Mouse (Mus musculus) CD4-positive, CD25-positive, alpha-beta regulatory T cell, adult 2 months (primary cell): ENCODE measurements around the gene Slc22a12.

Source experiments
- DNase-seq: peaks from one replicate; pipeline ENCODE4 v3.0.0-alpha.2; 2012; ENCODE audit warnings: low read depth, low spot score

Gene Slc22a12

DNA sequence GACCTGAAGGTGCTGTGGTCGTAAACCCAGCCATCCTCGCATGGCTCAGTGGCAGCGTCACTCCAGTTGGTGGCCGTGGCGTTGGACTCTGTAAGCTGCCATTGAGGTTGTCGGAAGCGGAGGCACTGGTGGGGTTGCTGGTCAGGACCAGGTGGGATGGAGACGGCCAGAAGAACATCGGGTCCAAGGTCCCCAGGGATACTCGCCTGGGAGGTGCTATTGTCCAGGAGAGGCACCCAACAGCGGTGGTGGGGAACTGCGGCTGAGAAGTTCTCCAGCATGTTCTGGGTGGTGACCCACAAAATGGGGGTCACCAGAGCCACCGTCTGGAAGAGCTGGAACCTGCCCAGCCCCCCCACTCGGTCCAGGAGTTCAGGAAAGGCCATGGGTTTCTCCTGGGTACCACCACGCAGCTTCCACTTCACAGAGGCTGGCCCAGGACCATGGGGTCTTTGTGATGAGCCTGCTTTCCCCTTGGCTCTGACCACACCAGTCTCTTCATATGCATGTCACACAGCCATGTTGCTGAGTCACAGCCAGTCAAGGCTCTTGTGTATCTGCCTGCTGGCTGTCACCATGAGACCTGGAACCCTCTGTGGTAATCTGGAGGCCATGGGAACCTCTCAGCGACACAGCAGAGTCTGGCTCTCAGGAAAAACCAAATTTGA, at the start of gene Slc22a12:
Slc22a12 (minus strand) TSS at position 666 of the 668 bp plus-strand sequence.
- DNase-seq, result no peak

DNA sequence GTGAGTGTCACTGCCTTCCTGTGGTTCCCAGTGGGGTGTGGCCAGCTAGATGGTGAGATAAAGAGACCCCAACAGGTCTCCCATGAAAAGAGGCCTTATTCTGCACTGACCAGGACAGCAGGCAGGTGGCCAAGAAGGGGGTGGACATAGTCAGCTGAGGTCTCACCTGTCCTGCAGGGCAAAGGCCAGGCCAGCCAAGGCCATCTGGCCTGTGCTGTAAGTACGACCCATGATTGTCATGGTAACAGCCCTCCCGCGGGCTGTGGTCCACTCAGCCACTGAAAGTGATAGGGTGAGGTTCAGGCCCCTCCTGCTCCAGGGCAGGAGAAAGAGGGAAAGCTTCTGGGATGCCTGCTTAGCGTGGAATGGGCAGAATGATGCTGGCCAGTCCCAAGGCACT, 29.2 kb upstream of the Slc22a12 start:
- DNase-seq, result no peak

DNA sequence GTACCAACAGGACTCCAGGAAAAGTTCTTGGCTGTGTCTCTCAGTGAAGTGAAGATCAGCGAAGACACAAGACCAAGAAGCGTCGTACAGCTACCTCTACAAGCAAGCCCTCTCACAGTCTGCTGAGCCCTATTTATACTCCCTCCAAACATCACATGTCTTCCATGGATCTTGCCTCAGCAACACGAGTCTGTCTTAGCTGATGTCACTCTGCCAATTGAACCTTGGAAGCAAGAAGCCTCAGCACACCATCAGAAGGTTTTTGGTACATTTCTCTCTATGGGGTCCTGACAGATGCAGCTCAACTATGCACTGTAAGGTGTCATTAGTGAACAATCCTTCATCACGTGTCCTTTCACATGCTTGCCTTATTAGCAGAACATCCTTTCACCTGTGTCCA, 28.6 kb upstream of the Slc22a12 start:
- no peak for DNase-seq

DNA sequence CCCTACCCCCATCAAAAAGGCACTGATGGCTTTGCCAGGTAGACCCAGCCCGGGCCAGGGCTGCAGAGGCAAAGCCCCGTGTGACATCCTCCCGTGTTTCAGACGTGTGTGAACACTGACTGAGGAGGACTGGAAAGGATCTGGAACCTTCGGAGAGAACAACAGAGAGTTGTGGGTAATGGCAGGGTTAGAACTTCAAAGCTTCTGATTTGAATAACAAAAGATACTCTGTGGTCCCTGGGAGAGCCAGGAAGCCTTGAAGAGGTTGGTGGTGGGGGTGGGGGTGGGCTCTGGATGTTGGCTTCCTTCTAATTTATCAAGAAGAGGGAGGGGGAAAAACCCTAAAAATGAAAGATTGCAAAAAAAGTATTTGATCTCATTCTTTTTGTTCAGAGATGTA, 26.7 kb upstream of the Slc22a12 start:
- no peak for DNase-seq

DNA sequence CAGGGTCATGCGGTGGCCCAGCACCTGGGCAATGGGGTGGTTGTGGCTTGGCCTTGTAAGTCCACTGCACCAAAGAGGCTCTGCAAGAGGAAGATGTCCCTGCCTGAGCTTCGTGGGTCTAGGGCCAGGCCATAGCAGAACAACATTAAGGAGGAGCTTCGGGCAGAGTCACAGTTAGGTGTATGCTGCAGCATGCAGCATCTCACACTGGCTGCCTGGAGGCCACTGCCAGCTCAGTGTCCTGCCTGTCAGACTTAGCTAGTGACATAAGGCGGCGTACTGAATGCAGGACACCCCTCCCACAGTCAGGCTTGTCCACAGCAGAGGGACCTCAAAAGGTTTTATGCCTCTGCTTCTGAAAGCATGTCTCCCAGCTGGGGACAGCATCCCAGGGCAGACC, 26.2 kb upstream of the Slc22a12 start:
- DNase-seq, result no peak

DNA sequence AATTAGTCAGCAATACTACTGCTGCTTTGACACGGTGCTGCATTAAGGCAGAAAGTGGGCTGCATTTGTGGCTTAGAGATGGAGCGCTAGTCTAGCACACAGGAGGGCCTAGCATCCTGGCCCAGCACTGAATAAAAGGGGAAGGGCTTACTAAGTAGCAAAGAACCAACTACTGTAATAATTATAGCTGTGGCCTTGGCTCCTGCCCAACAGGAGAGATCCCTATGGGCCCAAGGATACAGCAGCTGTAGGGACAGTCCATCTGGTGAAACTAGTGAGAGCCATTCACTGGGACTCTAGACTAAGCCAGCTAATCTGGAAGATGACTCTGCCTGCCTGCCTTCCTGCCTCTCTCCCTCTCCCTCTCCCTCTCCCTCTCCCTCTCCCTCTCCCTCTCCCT, 23.6 kb upstream of the Slc22a12 start:
- DNase-seq, result no peak

DNA sequence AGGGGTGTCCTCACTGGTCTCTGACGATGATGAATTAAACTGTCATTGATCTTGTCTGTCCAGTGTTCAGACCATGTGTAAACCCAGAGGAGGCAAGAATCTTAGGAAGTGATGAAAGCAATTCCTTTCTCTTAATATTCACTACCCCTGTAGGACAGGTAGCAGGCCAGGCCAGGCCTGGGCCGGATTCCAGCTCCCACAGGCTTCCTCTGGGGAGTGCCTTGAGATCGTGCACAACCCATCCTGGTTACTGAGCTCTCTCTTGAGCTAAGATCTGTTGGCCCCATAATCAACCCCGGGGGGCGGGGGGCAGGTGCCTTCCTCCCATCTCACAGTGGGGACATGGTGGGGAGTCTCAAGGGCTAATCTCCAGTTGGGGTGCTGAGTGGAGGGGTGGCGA, 22.3 kb upstream of the Slc22a12 start:
- no peak for DNase-seq

DNA sequence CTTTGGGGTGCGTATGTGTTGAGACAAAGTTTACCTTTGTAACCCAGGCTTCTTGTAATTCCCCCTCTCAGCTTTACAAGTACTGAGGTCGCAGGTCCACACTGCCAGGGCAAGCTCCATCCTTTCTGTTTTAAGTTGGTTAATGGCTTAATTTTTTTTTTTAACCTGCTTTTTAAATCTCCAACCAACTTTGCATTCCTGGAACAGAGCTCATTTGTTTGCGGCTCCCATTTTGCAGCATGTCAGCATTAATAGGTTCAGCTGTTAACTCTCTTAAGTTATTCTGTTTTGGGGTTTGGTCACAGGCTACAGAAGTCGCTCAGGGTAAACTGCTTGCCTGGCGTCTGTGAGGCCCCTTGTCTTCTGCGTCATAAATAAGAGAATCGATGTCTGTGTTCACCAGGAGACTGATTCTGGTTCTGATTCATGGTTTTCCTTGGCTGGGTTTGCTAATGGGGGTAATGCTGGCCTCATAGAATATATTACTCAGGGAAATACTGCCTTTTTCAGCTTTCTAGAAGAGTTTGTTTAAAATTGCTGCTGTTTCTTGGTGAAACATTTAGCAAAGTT, 17.5 kb upstream of the Slc22a12 start:
- no peak for DNase-seq

DNA sequence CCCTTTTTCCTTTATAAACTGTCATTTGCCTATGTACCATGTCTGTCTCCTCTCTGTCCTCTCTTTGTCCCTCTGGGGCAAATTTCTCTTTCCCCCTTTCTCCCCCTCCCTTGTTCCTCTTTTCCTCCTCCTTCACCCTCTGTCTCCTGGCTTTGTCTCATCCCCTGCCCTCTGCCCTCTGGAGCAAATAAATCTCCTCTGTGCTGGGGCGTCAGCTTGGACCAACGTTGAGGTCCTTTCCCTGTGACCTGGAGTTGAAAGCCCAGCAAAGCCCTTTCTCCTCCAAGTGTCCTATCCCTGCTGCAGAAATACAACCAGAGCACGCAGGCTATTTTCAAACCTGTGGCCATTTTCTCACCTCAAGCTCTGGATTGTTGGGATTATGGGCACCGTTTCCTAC, 16.7 kb upstream of the Slc22a12 start:
- DNase-seq, result no peak

DNA sequence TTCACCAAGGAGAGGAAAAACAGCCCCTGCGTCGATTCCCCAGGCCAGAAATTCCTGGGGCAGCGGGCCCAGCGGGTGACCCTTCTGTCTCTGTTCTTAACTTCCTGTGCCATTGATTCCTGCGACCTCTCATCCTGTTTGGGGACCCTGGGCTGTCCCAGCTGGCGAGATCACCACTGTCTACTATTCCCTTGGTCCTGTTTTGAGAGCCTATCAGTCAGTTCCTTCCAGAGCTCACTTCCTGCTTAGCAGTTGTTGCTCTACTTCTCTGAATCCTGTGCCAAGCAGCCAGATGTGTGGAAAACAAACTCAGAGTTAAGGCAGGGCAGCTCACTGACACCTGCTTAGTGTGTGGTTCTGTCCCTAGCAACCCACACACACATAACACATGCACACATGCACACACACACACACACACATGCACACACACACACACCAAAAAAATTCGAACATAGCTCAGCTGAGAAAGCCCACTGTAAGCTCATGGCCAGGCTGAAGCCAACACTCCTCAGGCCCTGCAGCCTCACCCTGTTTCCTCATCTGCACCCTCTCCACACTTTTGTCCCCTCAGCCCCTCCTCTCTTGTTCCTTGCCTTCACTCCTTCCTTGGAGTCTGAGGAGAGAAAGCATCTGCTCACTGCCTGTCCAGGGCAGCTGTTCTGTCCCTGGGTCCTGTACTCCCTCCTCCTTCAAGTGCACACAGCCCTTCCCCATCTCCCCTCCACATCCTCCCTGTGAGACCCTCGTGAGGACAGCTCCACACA, 11.2 kb upstream of the Slc22a12 start:
- DNase-seq, result no peak

DNA sequence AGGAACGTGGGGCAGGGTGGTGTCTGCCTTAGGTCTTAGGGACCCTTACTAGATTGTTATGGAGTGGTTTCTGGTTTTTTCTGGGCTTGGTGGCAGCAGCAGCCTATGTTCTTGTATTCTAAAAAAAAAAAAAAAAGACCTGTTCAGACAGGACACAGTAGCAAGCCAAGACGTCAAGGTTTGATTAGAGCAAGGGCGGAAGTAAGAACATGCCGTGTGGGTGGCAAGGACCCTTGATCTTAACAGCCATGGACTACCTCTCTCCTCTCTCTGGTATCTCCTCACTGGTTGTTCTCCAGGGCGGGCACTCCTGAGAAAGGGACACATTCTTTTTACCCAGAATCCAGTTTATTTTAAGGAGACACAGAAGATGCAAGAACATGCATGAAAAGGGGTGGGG, 10.3 kb upstream of the Slc22a12 start:
- DNase-seq, result no peak

DNA sequence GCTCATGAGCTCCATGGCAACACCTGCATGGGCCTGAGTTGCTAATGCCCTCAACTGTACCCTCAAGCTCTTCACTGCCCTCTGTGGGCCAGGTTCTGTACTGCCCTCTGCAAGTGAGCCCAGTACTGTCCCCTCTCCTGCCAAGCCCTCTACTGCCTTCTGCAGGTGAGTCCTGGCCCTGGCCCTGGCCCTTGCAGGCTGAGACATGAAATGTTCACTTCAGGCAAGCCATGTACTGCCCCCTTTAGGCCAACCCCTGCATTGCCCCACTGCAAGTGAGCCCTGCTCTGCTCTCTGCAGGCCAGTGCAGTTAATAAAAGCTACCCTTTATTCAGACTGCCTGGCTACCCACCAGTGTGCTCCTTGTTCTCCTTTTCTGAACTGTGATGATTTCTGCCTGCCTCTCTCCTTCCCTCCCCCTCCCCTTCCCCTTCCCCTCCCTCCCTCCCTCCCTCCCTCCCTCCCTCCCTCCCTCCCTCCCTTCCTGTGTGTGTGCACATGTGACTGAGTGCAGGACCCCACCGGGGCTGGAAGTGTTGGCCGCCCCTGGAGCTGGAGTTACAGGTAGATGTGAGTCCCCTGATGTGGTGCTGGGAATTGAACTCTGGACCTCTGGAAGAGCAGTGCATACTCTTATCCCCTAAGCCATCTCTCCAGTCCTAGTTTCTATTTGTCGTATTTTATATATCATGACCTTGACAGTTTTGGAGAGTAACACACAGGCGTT, 9.6 kb upstream of the Slc22a12 start:
- DNase-seq, result peak; percentile 67

DNA sequence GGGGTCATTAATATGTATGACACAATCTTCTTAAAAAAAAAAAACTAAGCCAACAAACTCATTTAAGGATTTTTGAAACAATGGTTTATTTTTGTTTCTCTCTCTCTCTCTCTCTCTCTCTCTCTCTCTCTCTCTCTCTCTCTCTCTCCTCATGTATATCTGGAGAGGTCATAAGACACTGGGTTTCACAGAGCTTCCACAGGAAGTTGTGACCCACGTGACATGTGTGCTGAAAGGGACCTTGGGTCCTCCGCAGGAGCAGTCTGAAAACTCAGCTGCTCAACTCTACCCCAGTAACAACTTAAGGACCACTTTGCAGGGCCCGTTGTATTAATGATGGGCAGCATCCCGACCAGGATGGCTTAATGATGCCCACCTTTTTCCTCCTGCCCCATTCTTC, 8.4 kb upstream of the Slc22a12 start:
- no peak for DNase-seq

DNA sequence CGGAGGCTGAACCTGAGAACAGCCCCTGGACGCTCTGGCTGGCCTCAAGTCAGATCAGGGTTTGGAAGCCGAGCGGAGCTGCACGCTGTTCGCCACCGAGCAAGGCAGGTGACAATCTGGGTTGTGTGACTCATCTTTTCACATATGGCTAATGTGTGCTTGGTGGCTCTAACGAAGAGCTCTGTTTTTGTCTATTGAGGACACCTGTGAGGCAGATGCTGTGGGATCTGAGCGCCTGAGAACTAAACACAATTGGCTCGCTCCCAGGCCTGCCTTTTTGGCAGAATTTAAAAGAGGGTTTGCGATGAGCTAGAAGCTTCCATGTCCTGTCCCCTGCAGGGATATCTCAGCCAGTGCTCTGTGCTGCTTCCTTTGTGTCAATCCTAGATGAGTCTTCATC, 6.7 kb upstream of the Slc22a12 start:
- DNase-seq, result no peak

DNA sequence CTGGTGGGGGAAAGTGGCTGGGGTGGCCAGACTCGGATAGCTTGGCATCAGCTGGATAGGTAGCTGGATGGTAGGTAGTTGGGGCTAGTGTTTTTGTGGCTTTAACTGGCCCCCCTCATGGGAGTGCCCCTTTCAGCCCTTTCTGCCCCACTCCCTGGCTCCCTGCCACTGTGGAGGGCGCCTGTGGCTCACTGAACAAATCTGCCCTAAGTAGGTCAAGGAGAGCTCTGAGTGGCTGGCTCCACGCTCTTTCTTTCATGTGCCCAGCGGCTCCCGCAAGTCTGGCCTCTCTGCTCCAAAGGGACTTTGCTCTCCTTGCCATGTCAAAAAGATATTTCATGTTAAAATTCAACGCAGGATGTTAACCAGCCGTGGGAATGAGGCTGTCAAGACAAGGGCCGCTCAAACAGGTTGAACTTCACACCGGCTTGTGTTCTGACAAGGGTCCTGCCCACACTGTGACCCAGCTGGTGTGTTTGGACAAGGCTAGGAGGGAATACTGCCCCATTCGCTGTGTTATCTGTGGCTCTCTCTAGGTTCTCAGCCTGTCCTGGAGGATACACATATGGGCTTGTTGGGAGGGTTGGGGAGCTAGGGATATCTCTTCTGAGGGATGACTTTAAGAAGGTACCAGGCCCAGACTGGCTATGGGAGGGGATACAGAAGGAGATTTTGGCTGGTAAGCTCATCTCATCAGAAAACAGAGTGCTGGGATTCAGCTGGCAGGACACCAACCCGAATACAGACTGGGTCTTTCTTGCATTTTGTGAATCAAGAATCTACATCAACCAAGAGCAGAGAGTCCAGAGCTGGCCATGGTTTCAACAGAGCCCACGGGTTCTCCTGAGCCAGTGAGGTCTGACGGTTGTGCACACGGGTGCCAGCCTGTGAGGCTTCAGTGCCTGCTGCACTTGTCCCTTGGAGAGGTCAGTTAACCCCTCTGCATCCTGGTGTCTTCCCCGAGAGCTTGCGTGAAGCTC, 5.9 kb upstream of the Slc22a12 start:
- DNase-seq, result no peak

DNA sequence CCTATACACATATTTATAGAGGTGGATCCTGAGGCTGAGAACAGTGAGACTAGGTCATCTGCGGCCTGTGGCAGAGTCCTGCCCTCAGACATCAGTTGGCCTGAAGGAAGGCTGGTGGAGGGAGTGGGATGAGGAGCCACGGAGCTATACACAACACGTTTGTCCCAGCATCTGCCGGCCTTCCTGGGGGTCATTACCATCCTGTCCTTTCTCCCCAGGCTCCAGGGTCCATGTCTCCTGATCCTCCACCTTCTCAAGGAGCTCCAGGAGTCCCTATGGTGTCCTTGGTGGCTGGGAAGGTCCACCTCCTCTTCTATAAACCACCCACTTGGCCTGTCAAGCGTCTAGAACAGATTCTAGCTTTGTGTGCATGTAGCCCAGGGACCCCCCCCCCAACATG, 5.0 kb upstream of the Slc22a12 start:
- DNase-seq, result no peak

DNA sequence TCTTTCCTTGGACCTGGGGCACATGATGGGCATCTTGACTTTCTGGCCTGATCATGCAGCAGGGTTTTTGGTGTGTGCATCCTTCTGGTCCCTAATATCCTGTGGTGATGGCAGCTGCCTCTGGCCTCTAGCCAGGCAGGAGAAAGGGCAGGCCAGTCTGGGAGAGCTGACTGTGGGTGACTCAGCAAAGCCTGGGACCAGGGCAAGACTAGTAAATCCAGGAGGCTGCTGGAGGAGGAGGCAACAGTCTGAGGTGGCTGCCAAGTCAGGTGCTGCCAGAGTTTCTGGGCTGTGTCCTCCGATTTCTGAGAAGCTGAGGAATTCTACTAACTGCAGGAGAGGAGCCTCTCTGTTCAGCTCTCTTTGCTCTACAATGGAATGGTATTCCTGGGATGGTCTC, 3.3 kb upstream of the Slc22a12 start:
- DNase-seq, result no peak

DNA sequence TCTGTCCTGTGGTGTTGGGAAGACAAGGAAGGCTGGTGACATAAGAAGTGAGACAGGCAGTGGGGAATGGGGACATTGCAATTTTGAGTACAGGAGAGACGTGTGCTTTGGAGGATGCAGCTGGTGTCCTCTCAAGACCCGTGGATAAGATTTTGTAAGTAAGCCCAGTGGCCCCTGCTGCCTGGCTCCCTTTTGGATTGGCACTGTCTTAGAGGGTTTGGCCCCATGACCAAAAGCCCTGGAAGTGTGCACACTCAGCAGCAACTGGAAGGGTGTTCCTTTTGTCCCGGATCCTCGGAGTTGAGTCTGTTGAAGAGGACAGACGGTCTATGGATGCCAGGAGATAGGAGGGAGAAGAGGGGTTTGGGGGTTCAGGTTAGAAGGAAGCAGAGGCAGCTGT, 2.6 kb upstream of the Slc22a12 start:
- DNase-seq, result no peak

DNA sequence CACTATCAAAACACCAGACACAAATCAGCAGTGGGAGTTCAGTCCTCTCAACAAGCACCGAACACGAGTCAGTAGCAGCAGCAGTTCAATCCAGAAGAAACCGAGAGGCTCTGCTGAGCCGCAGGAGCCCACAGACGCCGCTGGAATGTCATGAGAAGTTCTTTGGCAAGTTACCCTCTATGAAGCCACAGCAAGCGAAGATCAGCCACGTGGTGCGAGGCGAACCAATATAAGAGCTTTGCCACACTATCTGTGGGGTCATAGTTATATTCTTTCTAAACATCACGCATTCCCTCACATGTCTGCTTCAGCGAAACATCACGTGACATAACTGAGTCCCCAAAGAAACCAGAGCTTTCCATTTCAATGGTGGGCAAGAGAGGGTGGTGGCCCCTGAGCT, 1.9 kb upstream of the Slc22a12 start:
- DNase-seq, result no peak

DNA sequence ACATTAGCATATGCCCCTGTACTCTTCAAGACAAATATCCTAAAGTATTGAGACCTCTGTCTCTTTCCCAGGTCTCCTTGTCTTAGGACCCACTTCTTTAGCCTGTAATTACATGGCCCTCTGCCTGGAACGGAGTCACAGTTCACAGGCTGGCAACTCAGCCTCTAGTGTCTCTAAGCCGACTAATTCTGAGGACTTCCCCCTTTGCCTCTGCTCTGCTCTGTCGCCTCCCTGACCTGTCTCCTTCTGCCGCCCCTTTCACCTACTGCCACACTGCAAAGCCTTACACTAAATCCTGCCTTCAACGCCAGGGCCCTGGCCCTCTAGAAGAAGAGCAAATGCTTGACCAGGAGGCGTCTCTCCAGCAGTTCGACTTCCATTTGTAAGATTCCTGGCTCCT, 686 bp upstream of the Slc22a12 start:
- DNase-seq, result no peak

DNA sequence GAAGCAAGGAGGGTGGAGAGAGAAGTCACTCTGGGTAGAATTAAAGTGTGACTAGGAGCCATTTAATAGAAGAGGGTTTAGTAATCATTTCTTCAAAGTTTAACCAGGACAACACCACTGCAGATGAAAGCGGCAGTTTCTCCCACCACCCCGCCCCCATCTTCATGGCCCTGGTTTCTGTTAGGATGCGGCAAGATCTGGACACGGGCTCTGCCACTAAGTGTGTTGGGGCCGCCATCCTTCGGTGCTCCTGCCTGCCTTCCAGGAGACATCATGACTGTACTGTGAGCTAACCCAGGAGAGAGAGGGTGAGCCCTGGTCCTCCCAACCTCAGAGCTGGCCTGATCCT, 177 bp upstream of the Slc22a12 start:
- DNase-seq, result no peak
